8 mouse cellular contexts compared by ENCODE assay signal in the genomic region with DNA sequence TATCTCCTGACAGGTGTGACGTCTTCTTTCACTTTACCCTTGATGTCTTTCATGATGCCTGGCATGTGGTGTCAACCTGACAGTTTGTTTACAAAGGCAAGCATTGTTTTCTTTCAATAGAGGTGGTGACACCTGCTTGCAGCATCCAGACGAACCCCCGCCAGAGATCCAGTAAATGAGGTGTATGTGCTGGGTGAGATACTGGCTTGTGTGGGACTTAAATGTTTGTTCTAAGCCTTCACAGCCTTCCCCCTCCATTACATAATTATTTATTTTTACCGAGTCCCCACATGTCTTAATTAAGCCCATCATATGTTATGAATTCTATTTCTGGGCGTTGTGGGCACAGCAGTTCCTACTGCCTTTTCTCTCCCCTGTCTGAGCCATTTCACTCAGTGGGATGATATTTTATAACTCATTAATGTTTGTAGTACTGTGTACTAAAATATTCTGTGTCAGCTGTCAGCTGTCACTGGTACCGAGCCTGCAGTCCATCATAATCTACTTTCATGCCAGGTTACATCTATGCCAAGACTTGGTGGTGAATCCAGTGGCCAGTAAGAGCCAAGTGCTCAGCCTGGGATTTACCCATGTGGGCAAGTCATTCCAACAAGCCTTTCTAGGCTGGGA.
DNase-seq lines count a peak whose midpoint lies in the region; ATAC-seq and TF ChIP-seq lines count a peak whose summit lies in the region.

No protein-coding gene starts in this region.

- 65% methylated on average over 6 of the region's 6 CpGs for WGBS in heart, adult 2 months
- WGBS in lung, postnatal 0 days = 66% methylated on average over 6 of the region's 6 CpGs
- WGBS in lung, adult 2 months = 64% methylated on average over 6 of the region's 6 CpGs
- WGBS in hindbrain, postnatal 0 days = 39% methylated on average over 6 of the region's 6 CpGs

- no peak overlapping the region for H3K4me3 ChIP-seq in heart, adult 2 months
- H3K4me3 ChIP-seq in lung, postnatal 0 days (ENCODE audit: low read depth, low read length) = no peak overlapping the region
- no peak overlapping the region for H3K4me3 ChIP-seq in lung, adult 2 months (replicated peaks; ENCODE audit: extremely low read depth, low read depth, low read length)
- no peak overlapping the region for H3K4me3 ChIP-seq in hindbrain, postnatal 0 days (ENCODE audit: low read length)

- H3K79me2 ChIP-seq in heart, adult 2 months (replicated peaks; ENCODE audit: control insufficient read depth, insufficient read depth, low read length) = no peaks in the 10 kb centered on the region

- H3K36me3 ChIP-seq in heart, adult 2 months (ENCODE audit: control insufficient read depth, insufficient read depth, low read length) = no peaks in the 10 kb centered on the region
- no peaks in the 10 kb centered on the region for H3K36me3 ChIP-seq in lung, postnatal 0 days (ENCODE audit: insufficient read depth, low read length)
- no peaks in the 10 kb centered on the region for H3K36me3 ChIP-seq in hindbrain, postnatal 0 days (ENCODE audit: insufficient read depth, low read length)

- TF ChIP-seq POLR2A in heart, adult 2 months (IDR thresholded peaks at IDR 0.05; ENCODE audit: insufficient read depth, low read depth, low read length) = no peak
- TF ChIP-seq POLR2A in lung, adult 2 months (IDR thresholded peaks at IDR 0.05; ENCODE audit: borderline replicate concordance, extremely low read depth, low read depth, low read length) = no peak

- no peaks in the 10 kb centered on the region for H3K4me1 ChIP-seq in heart, adult 2 months (ENCODE audit: control insufficient read depth, insufficient read depth, low read length)
- H3K4me1 ChIP-seq in lung, postnatal 0 days (ENCODE audit: insufficient read depth, low read depth, low read length) = no peaks in the 10 kb centered on the region
- 0 out of 2 replicates have a peak, but pooled peaks cover 5% of the 10 kb centered on the region for H3K4me1 ChIP-seq in lung, adult 2 months (ENCODE audit: control insufficient read depth, insufficient read depth, low read length)
- no peaks in the 10 kb centered on the region for H3K4me1 ChIP-seq in hindbrain, postnatal 0 days (ENCODE audit: insufficient read depth, low read length)

- no peak overlapping the region for H3K9ac ChIP-seq in heart, adult 2 months (ENCODE audit: low read depth, low read length)
- H3K9ac ChIP-seq in lung, postnatal 0 days (replicated peaks; ENCODE audit: low read depth) = no peak overlapping the region
- no peak overlapping the region for H3K9ac ChIP-seq in hindbrain, postnatal 0 days (replicated peaks; ENCODE audit: low read length)

- DNase-seq in heart, adult 2 months = peak in 1 of 2 experiments; percentile 32
- DNase-seq in heart, postnatal 25 days (ENCODE audit: low spot score) = no peak
- no peak for DNase-seq in lung, postnatal 0 days (ENCODE audit: low spot score)
- DNase-seq in lung, adult 2 months = no peak
- peak; percentile 33 to 45 for DNase-seq in cerebellum, postnatal 36 days
- peak; percentile 38 for DNase-seq in hindbrain, postnatal 0 days (ENCODE audit: low spot score)
- DNase-seq in spleen, postnatal 4 days (ENCODE audit: low spot score in 2 of 2) = no peak

- no peaks in the 10 kb centered on the region for H3K9me3 ChIP-seq in lung, postnatal 0 days (ENCODE audit: low read length)
- no peaks in the 10 kb centered on the region for H3K9me3 ChIP-seq in hindbrain, postnatal 0 days (ENCODE audit: low read length)

- no peak overlapping the region for H3K4me2 ChIP-seq in lung, postnatal 0 days (replicated peaks; ENCODE audit: low read depth, low read length)
- H3K4me2 ChIP-seq in hindbrain, postnatal 0 days (ENCODE audit: low read depth, low read length) = no peak overlapping the region

- ATAC-seq in lung, postnatal 0 days = no peak
- ATAC-seq in hindbrain, postnatal 0 days = peak; percentile 45
- ATAC-seq in megakaryocyte-erythroid progenitor cell, adult 5-6 weeks (replicated peaks; ENCODE audit: low FRiP score, low TSS enrichment, poor library complexity, severe bottlenecking) = no peak

- peak overlapping the region; percentile 45 for H3K27ac ChIP-seq in heart, adult 2 months
- H3K27ac ChIP-seq in lung, postnatal 0 days (ENCODE audit: low read length) = peak overlapping the region; percentile 48; the same call in 1 of the 2 replicates
- peak overlapping the region; percentile 16; the same call in 1 of the 2 replicates for H3K27ac ChIP-seq in hindbrain, postnatal 0 days

- TF ChIP-seq CTCF in heart, adult 2 months (IDR thresholded peaks at IDR 0.05) = no peak
- TF ChIP-seq CTCF in lung, postnatal 0 days (IDR thresholded peaks at IDR 0.05) = no peak
- TF ChIP-seq CTCF in lung, adult 2 months (IDR thresholded peaks at IDR 0.05; ENCODE audit: insufficient read depth, low read length) = no peak
- TF ChIP-seq CTCF in hindbrain, postnatal 0 days (IDR thresholded peaks at IDR 0.05; ENCODE audit: low read depth) = no peak

- intact Hi-C loops in heart, adult 2 months (cut with DNase I) = no loop called here
- intact Hi-C loops in heart, postnatal 25 days (cut with DNase I) = no loop called here

- TF ChIP-seq EP300 in heart, adult 2 months (IDR thresholded peaks at IDR 0.05; ENCODE audit: insufficient read depth, low read depth, low read length) = no peak
- no peak for TF ChIP-seq EP300 in lung, postnatal 0 days (IDR thresholded peaks at IDR 0.05)

- no peaks in the 10 kb centered on the region for H3K27me3 ChIP-seq in heart, adult 2 months (ENCODE audit: control insufficient read depth, insufficient read depth, low read length)
- no peaks in the 10 kb centered on the region for H3K27me3 ChIP-seq in lung, postnatal 0 days (replicated peaks; ENCODE audit: insufficient read depth, low read length)
- no peaks in the 10 kb centered on the region for H3K27me3 ChIP-seq in hindbrain, postnatal 0 days (ENCODE audit: insufficient read depth, low read length)

Comparison
In these comparisons a context has a peak if more than half of its experiments do, and no peak if none do; other contexts are left out.
1. DNase-seq: peak in cerebellum, postnatal 36 days (2 of 2) and hindbrain, postnatal 0 days (single experiment); none in heart, postnatal 25 days (single experiment), lung, postnatal 0 days (single experiment), lung, adult 2 months (single experiment) and spleen, postnatal 4 days (0 of 2).
2. Peak in every context shown above with its lines, with median percentiles within 50 percentile points of each other: H3K27ac ChIP-seq.